Mouse (Mus musculus): ENCODE results near the gene Fkbp11. TPM values are rescaled to one million over a fixed set of nuclear protein-coding genes. Genes with fewer than 3 reads are reported as not detected.

The Fkbp11 gene
- polyA plus RNA-seq, 1 experiment from 2014 or later, result 29.7 TPM

- Histone ChIP-seq H3K9me3 (ENCODE audit: low read depth, low read length) (no peaks in the 10 kb centered on the region), H3K9ac (no peak overlapping the region), H3K4me2 (no peak overlapping the region), H3K4me3 (ENCODE audit: low read depth, low read length) (no peak overlapping the region), H3K36me3 (ENCODE audit: insufficient read depth) (no peaks in the 10 kb centered on the region), H3K4me1 (ENCODE audit: insufficient read depth) (no peaks in the 10 kb centered on the region), H3K27ac (ENCODE audit: low read depth) (no peak overlapping the region), H3K27me3 (ENCODE audit: insufficient read depth, low read length) (peaks cover 8% of the 10 kb centered on the region; the same call in 1 of the 2 replicates)
- TF ChIP-seq CTCF (IDR thresholded peaks at IDR 0.05; ENCODE audit: low read depth), result no peak
- DNase-seq (peak; percentile 50), ATAC-seq (ENCODE audit: insufficient read depth) (no peak)
- WGBS, result 53% methylated on average over 10 of the region's 10 CpGs
Measured at GRCm38 (mm10) chr15:98683177-98683576, 44.8 kb downstream of the Fkbp11 start.

- Histone ChIP-seq H3K9me3 (ENCODE audit: low read depth, low read length) (no peaks in the 10 kb centered on the region), H3K4me1 (ENCODE audit: insufficient read depth) (no peaks in the 10 kb centered on the region), H3K27ac (ENCODE audit: low read depth) (no peak overlapping the region), H3K9ac (no peak overlapping the region), H3K27me3 (ENCODE audit: insufficient read depth, low read length) (peaks cover 20% of the 10 kb centered on the region), H3K4me3 (ENCODE audit: low read depth, low read length) (no peak overlapping the region), H3K4me2 (no peak overlapping the region), H3K36me3 (ENCODE audit: insufficient read depth) (no peaks in the 10 kb centered on the region)
- ATAC-seq (ENCODE audit: insufficient read depth) (no peak), DNase-seq (no peak)
- WGBS, result 70% methylated on average over 7 of the region's 7 CpGs
- no peak for TF ChIP-seq CTCF (IDR thresholded peaks at IDR 0.05; ENCODE audit: low read depth)
Measured at GRCm38 (mm10) chr15:98681633-98682032, 46.4 kb downstream of the Fkbp11 start.

DNA sequence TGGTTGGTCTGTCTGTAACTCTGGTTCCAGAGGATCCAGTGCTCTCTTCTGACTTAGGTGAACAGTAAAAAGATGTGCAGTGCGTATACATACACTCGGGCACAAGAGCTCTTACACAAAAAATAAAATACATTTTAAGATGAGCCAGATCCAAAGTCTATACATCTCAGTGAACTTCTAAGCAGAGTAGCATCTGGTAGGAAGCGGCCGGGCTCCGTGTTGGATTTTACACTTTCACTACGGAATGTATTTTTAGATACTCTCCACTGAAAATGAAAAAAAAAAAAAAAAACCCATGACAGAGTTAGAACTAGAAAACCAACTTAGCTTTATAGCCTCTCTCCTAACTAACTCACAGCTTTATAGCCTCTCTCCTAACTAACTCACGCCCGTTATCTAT is 47.3 kb downstream of the Fkbp11 start:
- no peaks in the 10 kb centered on the region for H3K36me3 ChIP-seq (ENCODE audit: insufficient read depth)
- no peak overlapping the region for H3K27ac ChIP-seq (ENCODE audit: low read depth)
- no peak overlapping the region for H3K9ac ChIP-seq
- ATAC-seq (ENCODE audit: insufficient read depth) (no peak), DNase-seq (no peak)
- H3K4me2 ChIP-seq, result no peak overlapping the region
- no peaks in the 10 kb centered on the region for H3K4me1 ChIP-seq (ENCODE audit: insufficient read depth)
- H3K27me3 ChIP-seq (ENCODE audit: insufficient read depth, low read length), result peaks cover 30% of the 10 kb centered on the region
- H3K4me3 ChIP-seq (ENCODE audit: low read depth, low read length), result no peak overlapping the region
- TF ChIP-seq CTCF (IDR thresholded peaks at IDR 0.05; ENCODE audit: low read depth), result no peak
- H3K9me3 ChIP-seq (ENCODE audit: low read depth, low read length), result no peaks in the 10 kb centered on the region
- 80% methylated on average over 8 of the region's 8 CpGs for WGBS

DNA sequence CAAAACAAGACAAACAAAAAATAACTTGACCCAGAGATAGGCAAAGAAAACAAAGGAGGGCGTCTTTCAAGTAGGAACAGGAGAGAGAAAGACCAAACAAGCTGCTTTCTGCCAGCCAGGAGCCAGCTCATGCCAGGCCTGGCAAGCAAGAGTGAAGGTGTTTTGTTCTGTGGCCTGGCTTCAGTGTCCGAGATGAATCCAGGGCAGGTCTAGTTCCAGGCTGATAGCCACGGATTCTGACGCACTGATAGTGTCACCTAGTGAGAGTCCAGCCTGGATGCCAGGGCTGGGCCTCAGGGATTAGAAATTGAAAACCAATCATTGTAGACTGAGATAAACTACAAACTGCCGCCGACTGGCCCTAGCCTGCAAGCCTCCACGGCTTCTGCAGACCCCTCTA is 50.0 kb downstream of the Fkbp11 start:
- H3K27me3 ChIP-seq (ENCODE audit: insufficient read depth, low read length), result peaks cover 48% of the 10 kb centered on the region
- no peaks in the 10 kb centered on the region for H3K36me3 ChIP-seq (ENCODE audit: insufficient read depth)
- no peak for DNase-seq
- no peaks in the 10 kb centered on the region for H3K9me3 ChIP-seq (ENCODE audit: low read depth, low read length)
- WGBS, result 55% methylated on average over 7 of the region's 7 CpGs
- H3K27ac ChIP-seq (ENCODE audit: low read depth), result no peak overlapping the region
- no peak overlapping the region for H3K4me3 ChIP-seq (ENCODE audit: low read depth, low read length)
- no peaks in the 10 kb centered on the region for H3K4me1 ChIP-seq (ENCODE audit: insufficient read depth)
- ATAC-seq (ENCODE audit: insufficient read depth), result no peak
- H3K4me2 ChIP-seq, result no peak overlapping the region
- no peak overlapping the region for H3K9ac ChIP-seq
- TF ChIP-seq CTCF (IDR thresholded peaks at IDR 0.05; ENCODE audit: low read depth), result no peak

DNA sequence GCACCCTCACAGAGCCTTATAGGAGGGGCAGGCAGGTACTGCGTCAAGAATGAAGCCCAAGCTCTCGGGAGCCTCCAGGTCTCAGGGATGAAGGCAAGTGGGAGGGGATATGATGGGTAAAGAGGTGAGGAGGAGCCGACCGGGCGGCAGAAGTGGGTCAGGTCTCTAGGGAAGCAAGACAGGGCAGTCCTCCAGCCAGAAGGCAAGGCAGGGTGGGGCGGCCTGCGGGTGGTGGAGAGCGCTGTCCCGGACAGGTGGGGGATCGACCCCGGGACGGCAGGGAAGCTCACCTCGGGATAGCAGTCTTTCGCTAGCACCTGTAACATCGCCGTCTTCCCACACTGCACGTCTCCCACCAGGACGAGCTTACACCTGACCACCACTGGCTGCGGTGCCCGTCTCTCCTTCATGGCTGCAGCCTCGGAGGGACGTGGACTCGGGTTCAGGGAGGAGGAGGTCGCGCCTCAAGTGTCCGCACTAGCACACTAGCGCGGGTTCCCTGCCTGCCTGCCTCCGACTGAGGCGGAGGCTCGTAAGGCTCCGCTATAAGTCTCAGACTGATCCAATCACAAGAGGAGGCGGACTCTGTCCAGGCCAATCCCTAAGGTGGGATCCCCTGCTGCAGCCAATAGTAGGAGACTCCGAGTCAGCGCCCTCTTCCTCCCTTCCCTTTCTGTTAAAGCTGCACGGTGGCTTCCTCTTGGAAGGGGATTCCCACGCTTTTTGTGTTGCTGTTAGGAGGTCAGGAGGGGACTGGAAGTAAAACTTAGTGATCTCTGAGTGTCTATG is 50.9 kb downstream of the Fkbp11 start, which contains the start of gene Rnd1:
Gene Rnd1 (minus strand): TSS at position 522 of the 789 bp plus-strand sequence.
- H3K4me3 ChIP-seq (ENCODE audit: low read depth, low read length), result peak within 1 kb of the TSS; percentile 36
- peak; percentile 91 for DNase-seq
- WGBS, result under 1% methylated on average over 37 of the region's 37 CpGs
- no peaks in the 10 kb centered on the region for H3K4me1 ChIP-seq (ENCODE audit: insufficient read depth)
- no peak within 1 kb of the TSS for H3K27ac ChIP-seq (ENCODE audit: low read depth)
- peak; percentile 7; the same call in 1 of the 2 replicates for TF ChIP-seq CTCF (IDR thresholded peaks at IDR 0.05; ENCODE audit: low read depth)
- H3K9ac ChIP-seq, result no peak within 1 kb of the TSS
- no peaks in the 10 kb centered on the region for H3K36me3 ChIP-seq (ENCODE audit: insufficient read depth)
- peak within 1 kb of the TSS; percentile 70 for H3K4me2 ChIP-seq
- no peaks in the 10 kb centered on the region for H3K9me3 ChIP-seq (ENCODE audit: low read depth, low read length)
- H3K27me3 ChIP-seq (ENCODE audit: insufficient read depth, low read length), result peaks cover 48% of the 10 kb centered on the region
- ATAC-seq (ENCODE audit: insufficient read depth), result peak; percentile 99

DNA sequence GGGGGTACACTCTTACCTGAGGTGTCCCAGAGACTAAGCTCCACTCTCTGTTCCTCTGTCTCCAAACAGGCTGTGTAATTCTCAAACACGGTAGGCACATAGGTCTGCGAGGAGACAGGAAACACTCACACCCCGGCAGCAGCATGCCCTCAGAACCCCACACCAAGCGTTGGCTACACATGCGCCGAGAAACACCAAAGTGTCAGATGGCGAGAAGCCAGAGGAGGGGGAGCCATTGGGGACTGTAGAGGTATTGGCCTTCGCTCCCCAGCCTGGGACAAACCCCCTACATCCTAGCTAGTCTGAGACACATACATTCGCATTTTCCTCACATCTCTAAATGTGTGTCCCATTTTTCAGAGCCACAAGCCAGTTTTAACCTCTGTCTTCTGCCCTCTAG is 51.5 kb downstream of the Fkbp11 start:
- peak overlapping the region; percentile 70 for H3K4me2 ChIP-seq

DNA sequence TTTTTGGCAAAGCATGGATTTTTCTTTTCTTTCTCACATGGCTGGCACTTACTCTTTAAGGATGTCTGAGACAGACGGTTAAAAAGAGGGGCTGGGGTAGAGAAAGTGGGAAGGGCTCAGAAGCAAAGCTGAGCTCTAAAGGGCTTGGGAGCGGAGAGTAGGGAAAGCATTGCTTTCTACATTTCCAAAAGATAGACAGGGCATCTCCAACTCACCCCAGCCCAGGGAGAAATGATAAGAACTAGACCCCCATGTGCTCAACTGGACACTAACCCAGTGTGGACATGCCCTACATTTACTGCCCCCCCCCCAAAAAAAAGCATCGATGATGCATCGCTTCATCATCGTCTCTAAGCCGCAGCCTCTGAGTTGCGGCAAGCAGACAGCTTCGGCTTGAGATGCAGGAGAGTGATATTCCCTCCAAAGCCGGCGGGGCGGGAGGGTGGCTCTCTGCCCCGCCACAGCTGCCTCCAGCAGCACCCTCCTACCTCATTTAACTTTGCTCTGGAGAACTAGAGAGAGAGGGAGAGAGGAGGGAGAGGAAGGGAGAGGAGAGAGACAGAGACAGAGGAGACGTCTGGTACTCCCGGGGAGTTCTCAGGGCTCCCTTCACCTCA is 52.3 kb downstream of the Fkbp11 start:
- no peak overlapping the region; the same call in 1 of the 2 replicates for H3K9ac ChIP-seq

More for the DNA sequence above, 51.5 kb downstream of the Fkbp11 start:
- 4% methylated on average over 9 of the region's 9 CpGs for WGBS
- no peak for ATAC-seq (ENCODE audit: insufficient read depth)
- Histone ChIP-seq H3K9ac (no peak overlapping the region), H3K9me3 (ENCODE audit: low read depth, low read length) (no peaks in the 10 kb centered on the region), H3K4me1 (ENCODE audit: insufficient read depth) (no peaks in the 10 kb centered on the region), H3K4me3 (ENCODE audit: low read depth, low read length) (0 out of 2 replicates have a peak overlapping the region, but pooled peaks have one; percentile 5), H3K27ac (ENCODE audit: low read depth) (no peak overlapping the region), H3K36me3 (ENCODE audit: insufficient read depth) (no peaks in the 10 kb centered on the region), H3K27me3 (ENCODE audit: insufficient read depth, low read length) (peaks cover 48% of the 10 kb centered on the region)
- peak; percentile 37 for DNase-seq
- no peak for TF ChIP-seq CTCF (IDR thresholded peaks at IDR 0.05; ENCODE audit: low read depth)

More for the DNA sequence above, 52.3 kb downstream of the Fkbp11 start:
- no peak overlapping the region for H3K4me3 ChIP-seq (ENCODE audit: low read depth, low read length)
- H3K27ac ChIP-seq (ENCODE audit: low read depth), result no peak overlapping the region
- WGBS, result 7% methylated on average over 14 of the region's 14 CpGs
- ATAC-seq (ENCODE audit: insufficient read depth), result no peak
- no peak for DNase-seq
- no peaks in the 10 kb centered on the region for H3K4me1 ChIP-seq (ENCODE audit: insufficient read depth)
- peaks cover 48% of the 10 kb centered on the region for H3K27me3 ChIP-seq (ENCODE audit: insufficient read depth, low read length)
- peak overlapping the region; percentile 70; the same call in 1 of the 2 replicates for H3K4me2 ChIP-seq
- H3K36me3 ChIP-seq (ENCODE audit: insufficient read depth), result no peaks in the 10 kb centered on the region
- no peaks in the 10 kb centered on the region for H3K9me3 ChIP-seq (ENCODE audit: low read depth, low read length)
- no peak for TF ChIP-seq CTCF (IDR thresholded peaks at IDR 0.05; ENCODE audit: low read depth)

Data from lung, embryonic 14.5 days (tissue).